Mouse (Mus musculus) gastrocnemius, adult 2 months (tissue): Measurements from ENCODE around the gene Sbsn. TPM values are rescaled to one million over a fixed set of nuclear protein-coding genes. Genes with fewer than 3 reads are reported as not detected.
A peak's percentile ranks its signal among the peaks of the same experiment; 100 is the strongest.

Source experiments
- DNase-seq: peaks from one replicate; pipeline ENCODE4 v3.0.0; 2022
- H3K27ac ChIP-seq: fragments of 200-600 bp; 2 replicates; pipeline ENCODE4 v1.8.1; 2022; ENCODE audit warnings: mild to moderate bottlenecking
- H3K4me3 ChIP-seq: fragments of 200-600 bp; 2 replicates; pipeline ENCODE4 v1.8.1; 2022; ENCODE audit warnings: mild to moderate bottlenecking, moderate library complexity
- CTCF ChIP-seq: fragments of 200-600 bp; IDR thresholded peaks from 2 replicates; pipeline ENCODE4 v1.8.1; 2022; ENCODE audit warnings: antibody characterized with exemption, mild to moderate bottlenecking, moderate library complexity
- intact Hi-C: fragments of 180-260 bp; cut with DNase I; formaldehyde crosslinking; loops from one replicate; pipeline ENCODE4 v1.15.1; 2025
- total RNA-seq, 2 experiments: library from RNA; stranded (reverse); gene quantifications; 2 replicates each; pipeline ENCODE4 v1.2.3; 2021

Gene Sbsn
- total RNA-seq, 2 experiments from 2014 or later = 2.8 to 4.7 TPM

- no peak for TF ChIP-seq CTCF
- no peak for DNase-seq
- intact Hi-C loops = no loop called here
- no peak overlapping the region for H3K27ac ChIP-seq
- no peak overlapping the region for H3K4me3 ChIP-seq
Measured at GRCm38 (mm10) chr7:30794921-30795320, 43.6 kb downstream of the Sbsn start.

GRCm38 (mm10) chr7:30796790-30797189, 45.5 kb downstream of the Sbsn start:
- no peak overlapping the region for H3K4me3 ChIP-seq
- intact Hi-C loops = no loop called here
- no peak for DNase-seq
- no peak overlapping the region for H3K27ac ChIP-seq
- TF ChIP-seq CTCF = no peak

GRCm38 (mm10) chr7:30800653-30801052, 49.4 kb downstream of the Sbsn start:
- H3K4me3 ChIP-seq = no peak overlapping the region
- no peak for DNase-seq
- H3K27ac ChIP-seq = no peak overlapping the region
- TF ChIP-seq CTCF = peak; percentile 20; the same call in 1 of the 2 replicates
- intact Hi-C loops = no loop called here

- Histone ChIP-seq H3K4me3 (no peak overlapping the region), H3K27ac (no peak overlapping the region)
- no peak for DNase-seq
- intact Hi-C loops = no loop called here
- no peak for TF ChIP-seq CTCF
Measured at GRCm38 (mm10) chr7:30803256-30803655, 52.0 kb downstream of the Sbsn start.

GRCm38 (mm10) chr7:30804026-30804715, 52.9 kb downstream of the Sbsn start:
- no peak overlapping the region for H3K4me3 ChIP-seq
- intact Hi-C loops = no loop called here
- no peak overlapping the region for H3K27ac ChIP-seq
- DNase-seq = no peak
- TF ChIP-seq CTCF = no peak

Other genes starting within 250 kb of the Sbsn start
- under 1 TPM; 0.31 to 0.47 TPM for gene Arhgap33, start 216.4 kb upstream of the Sbsn start, total RNA-seq
- 1,000 to 10,000 TPM in 1 of 2 experiments, 100 to 1,000 TPM in 1; 867 to 2,532 TPM for gene Hspb6, start 199.3 kb upstream of the Sbsn start, total RNA-seq
- gene Proser3, start 199.2 kb upstream of the Sbsn start, total RNA-seq = 1 to 10 TPM; 5.5 to 7.3 TPM
- 10 to 100 TPM in 1 of 2 experiments, 1 to 10 TPM in 1; 9.2 to 10.5 TPM for gene Lin37, start 191.6 kb upstream of the Sbsn start, total RNA-seq
- 10 to 100 TPM; 53.8 to 62.5 TPM for gene U2af1l4, start 188.2 kb upstream of the Sbsn start, total RNA-seq
- gene Gm49396, start 188.1 kb upstream of the Sbsn start, total RNA-seq = 1 to 10 TPM; 1.8 to 2.2 TPM
- gene Psenen, start 187.8 kb upstream of the Sbsn start, total RNA-seq = 100 to 1,000 TPM; 116 to 123 TPM
- gene Igflr1, start 186.0 kb upstream of the Sbsn start, total RNA-seq = 1 to 10 TPM; 1.1 to 1.5 TPM
- 10 to 100 TPM; 13.3 to 16.3 TPM for gene Kmt2b, start 162.7 kb upstream of the Sbsn start, total RNA-seq
- under 1 TPM in 1 of 2 experiments, not detected in 1; 0.33 TPM for gene Zbtb32, start 152.6 kb upstream of the Sbsn start, total RNA-seq
- gene Upk1a, start 138.6 kb upstream of the Sbsn start, total RNA-seq = under 1 TPM in 1 of 2 experiments, not detected in 1; 0.17 TPM
- gene Cox6b1, start 125.3 kb upstream of the Sbsn start, total RNA-seq = 1,000 to 10,000 TPM; 1,338 to 2,234 TPM
- not detected for gene Etv2, start 115.6 kb upstream of the Sbsn start, total RNA-seq
- 10 to 100 TPM; 37.4 to 38.3 TPM for gene Rbm42, start 101.2 kb upstream of the Sbsn start, total RNA-seq
- 1 to 10 TPM; 3.7 to 4.2 TPM for gene Haus5, start 86.5 kb upstream of the Sbsn start, total RNA-seq
- gene Pmis2, start 79.9 kb upstream of the Sbsn start, total RNA-seq = 1 to 10 TPM; 2.7 to 4.9 TPM
- gene 2200002J24Rik, start 52.5 kb upstream of the Sbsn start, total RNA-seq = not detected
- under 1 TPM; 0.13 to 0.14 TPM for gene Atp4a, start 39.3 kb upstream of the Sbsn start, total RNA-seq
- 100 to 1,000 TPM; 232 to 255 TPM for gene Tmem147, start 21.9 kb upstream of the Sbsn start, total RNA-seq
- not detected for gene Gapdhs, start 7.8 kb upstream of the Sbsn start, total RNA-seq
- 1 to 10 TPM in 1 of 2 experiments, under 1 TPM in 1; 0.98 to 1.2 TPM for gene Dmkn, start 12.3 kb downstream of the Sbsn start, total RNA-seq
- under 1 TPM in 1 of 2 experiments, not detected in 1; 0.78 TPM for gene Krtdap, start 36.4 kb downstream of the Sbsn start, total RNA-seq
- under 1 TPM in 1 of 2 experiments, not detected in 1; 0.14 TPM for gene Ffar2, start 72.3 kb downstream of the Sbsn start, total RNA-seq
- not detected for gene Ffar3, start 104.7 kb downstream of the Sbsn start, total RNA-seq
- gene Ffar1, start 110.1 kb downstream of the Sbsn start, total RNA-seq = not detected
- gene Cd22, start 128.9 kb downstream of the Sbsn start, total RNA-seq = under 1 TPM in 1 of 2 experiments, not detected in 1; 0.31 TPM
- under 1 TPM; 0.22 to 0.71 TPM for gene Mag, start 163.4 kb downstream of the Sbsn start, total RNA-seq
- gene Hamp2, start 173.2 kb downstream of the Sbsn start, total RNA-seq = not detected
- not detected for gene Hamp, start 192.6 kb downstream of the Sbsn start, total RNA-seq
- gene Usf2, start 205.3 kb downstream of the Sbsn start, total RNA-seq = 100 to 1,000 TPM in 1 of 2 experiments, 10 to 100 TPM in 1; 85.9 to 102 TPM
- under 1 TPM; 0.31 to 0.41 TPM for gene Lsr, start 222.0 kb downstream of the Sbsn start, total RNA-seq
- not detected for gene Fam187b, start 222.3 kb downstream of the Sbsn start, total RNA-seq